Mouse (Mus musculus): ENCODE measurements around the gene Sobp.

The Sobp gene

GRCm38 (mm10) chr10:43035579-43035978 is 138.8 kb downstream of the Sobp start:
- DNase-seq (ENCODE audit: low spot score) = no peak

- DNase-seq (ENCODE audit: low spot score) = peak; percentile 25
Measured at GRCm38 (mm10) chr10:43034811-43035210, 139.5 kb downstream of the Sobp start.

GRCm38 (mm10) chr10:43033481-43034248 is 140.7 kb downstream of the Sobp start:
- no peak for DNase-seq (ENCODE audit: low spot score)

GRCm38 (mm10) chr10:43027006-43027405 is 147.3 kb downstream of the Sobp start:
- no peak for DNase-seq (ENCODE audit: low spot score)

- no peak for DNase-seq (ENCODE audit: low spot score)
Measured at GRCm38 (mm10) chr10:43023454-43024194, 150.7 kb downstream of the Sobp start.

- DNase-seq (ENCODE audit: low spot score) = no peak
Measured at GRCm38 (mm10) chr10:43022190-43022761, 152.1 kb downstream of the Sobp start.

GRCm38 (mm10) chr10:43021512-43022116 is 152.7 kb downstream of the Sobp start:
- no peak for DNase-seq (ENCODE audit: low spot score)

- no peak for DNase-seq (ENCODE audit: low spot score)
Measured at GRCm38 (mm10) chr10:43021017-43021416, 153.3 kb downstream of the Sobp start.

- no peak for DNase-seq (ENCODE audit: low spot score)
Measured at GRCm38 (mm10) chr10:43014782-43015181, 159.5 kb downstream of the Sobp start.

GRCm38 (mm10) chr10:43014358-43014757 is 160.0 kb downstream of the Sobp start:
- DNase-seq (ENCODE audit: low spot score) = no peak

GRCm38 (mm10) chr10:43008116-43008515 is 166.2 kb downstream of the Sobp start:
- DNase-seq (ENCODE audit: low spot score) = no peak

- DNase-seq (ENCODE audit: low spot score) = no peak
Measured at GRCm38 (mm10) chr10:43006534-43006933, 167.8 kb downstream of the Sobp start.

- no peak for DNase-seq (ENCODE audit: low spot score)
Measured at GRCm38 (mm10) chr10:43005677-43006076, 168.7 kb downstream of the Sobp start.

- no peak for DNase-seq (ENCODE audit: low spot score)
Measured at GRCm38 (mm10) chr10:43005031-43005430, 169.3 kb downstream of the Sobp start.

GRCm38 (mm10) chr10:43004174-43004734 is 170.1 kb downstream of the Sobp start:
- DNase-seq (ENCODE audit: low spot score) = no peak

- DNase-seq (ENCODE audit: low spot score) = no peak
Measured at GRCm38 (mm10) chr10:43003466-43003757, 170.9 kb downstream of the Sobp start.

- no peak for DNase-seq (ENCODE audit: low spot score)
Measured at GRCm38 (mm10) chr10:43002721-43003465, 171.4 kb downstream of the Sobp start.

GRCm38 (mm10) chr10:43002066-43002678 is 172.2 kb downstream of the Sobp start:
- peak; percentile 23 for DNase-seq (ENCODE audit: low spot score)

GRCm38 (mm10) chr10:43001433-43001832 is 172.9 kb downstream of the Sobp start:
- no peak for DNase-seq (ENCODE audit: low spot score)

- DNase-seq (ENCODE audit: low spot score) = no peak
Measured at GRCm38 (mm10) chr10:42999324-42999723, 175.0 kb downstream of the Sobp start.

GRCm38 (mm10) chr10:42997278-42997677 is 177.1 kb downstream of the Sobp start:
- no peak for DNase-seq (ENCODE audit: low spot score)

Measured in lung, postnatal 25 days (tissue).